Mouse (Mus musculus): ENCODE results near the gene Kdm5c.
"Not testable (repeated sequence)": the region's sequence is repeated elsewhere in the genome, so short reads cannot be mapped to it uniquely, and the experiment has no call there.

The Kdm5c gene

GRCm38 (mm10) chrX:152232781-152233763 lies at the start of gene Kdm5c:
TSS of gene Kdm5c (plus strand) at chrX:152233020.
- DNase-seq = peak; percentile 100

DNA sequence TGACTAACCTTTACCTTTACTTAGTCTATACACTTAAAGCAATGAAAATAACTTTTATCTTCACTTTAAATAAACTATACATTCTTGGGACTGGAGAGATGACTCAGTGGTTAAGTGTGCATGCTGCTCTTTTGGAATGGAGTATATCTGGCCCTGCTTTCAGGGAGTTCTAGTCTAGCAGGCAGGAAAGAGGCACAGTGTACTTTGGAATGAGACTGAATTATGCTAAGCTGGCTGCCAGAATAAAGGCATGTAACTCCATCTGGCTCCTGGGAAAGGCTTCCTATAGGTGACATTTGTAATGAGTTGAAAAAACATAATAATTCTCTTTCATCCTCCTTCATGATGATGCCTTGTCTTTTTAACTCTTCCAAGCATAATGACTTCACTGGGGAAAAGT lies 45.7 kb upstream of the Kdm5c start:
- DNase-seq = no peak

DNA sequence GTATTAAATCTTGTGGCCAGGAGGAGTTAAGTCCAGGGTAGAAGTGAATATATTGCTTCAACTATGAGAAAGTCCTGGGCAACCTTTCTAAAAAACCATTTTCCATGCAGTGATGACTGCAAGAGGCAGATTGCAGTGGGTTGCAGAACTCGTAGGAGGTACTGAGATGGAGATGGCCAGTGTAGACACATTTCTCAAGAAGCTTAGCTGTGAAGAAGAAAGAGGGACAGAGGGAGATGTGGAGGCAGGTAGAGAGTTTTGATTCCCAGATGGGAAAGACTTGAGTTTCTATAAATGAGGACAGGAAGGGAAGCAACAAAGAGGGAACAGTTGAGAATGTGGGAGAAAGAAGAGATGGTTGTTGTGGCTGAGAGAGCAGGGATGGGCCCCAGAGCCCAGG lies 41.6 kb upstream of the Kdm5c start:
- DNase-seq = no peak

GRCm38 (mm10) chrX:152197814-152198648 lies 34.8 kb upstream of the Kdm5c start:
- DNase-seq = peak; percentile 49

DNA sequence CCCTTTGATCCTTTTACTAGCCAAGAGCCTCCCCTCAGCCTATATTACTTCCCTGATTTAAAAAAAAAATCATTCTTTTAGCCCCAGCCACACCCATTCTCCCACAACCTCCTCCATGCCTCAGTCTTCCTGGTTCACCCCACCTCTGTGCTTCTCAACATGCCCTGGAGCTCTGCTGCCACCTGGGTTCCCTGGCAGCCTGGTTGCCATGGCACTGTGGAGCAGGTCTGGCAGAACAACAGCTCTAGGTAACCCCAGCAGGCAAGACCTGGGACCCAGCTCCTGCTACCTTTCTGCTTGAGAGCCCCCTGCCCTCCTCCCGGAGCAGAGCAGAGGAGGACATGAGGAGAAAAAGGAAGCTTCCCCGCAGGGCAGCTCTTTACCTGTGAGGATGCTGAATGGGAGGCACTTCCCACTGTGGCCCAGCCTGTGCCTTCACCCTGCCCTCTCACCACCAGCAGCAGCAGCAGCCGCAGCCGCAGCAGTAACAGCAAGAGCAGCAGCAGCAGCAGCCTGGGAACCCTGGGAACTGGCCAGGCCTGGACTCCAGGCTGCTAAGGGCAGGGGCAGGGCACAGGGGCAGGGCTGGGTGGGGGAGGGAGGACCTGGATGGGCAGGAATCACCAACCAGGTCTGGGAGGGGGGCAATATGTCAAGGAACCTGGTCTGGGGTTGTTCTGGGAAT lies 30.9 kb upstream of the Kdm5c start:
- peak; percentile 4 for DNase-seq

DNA sequence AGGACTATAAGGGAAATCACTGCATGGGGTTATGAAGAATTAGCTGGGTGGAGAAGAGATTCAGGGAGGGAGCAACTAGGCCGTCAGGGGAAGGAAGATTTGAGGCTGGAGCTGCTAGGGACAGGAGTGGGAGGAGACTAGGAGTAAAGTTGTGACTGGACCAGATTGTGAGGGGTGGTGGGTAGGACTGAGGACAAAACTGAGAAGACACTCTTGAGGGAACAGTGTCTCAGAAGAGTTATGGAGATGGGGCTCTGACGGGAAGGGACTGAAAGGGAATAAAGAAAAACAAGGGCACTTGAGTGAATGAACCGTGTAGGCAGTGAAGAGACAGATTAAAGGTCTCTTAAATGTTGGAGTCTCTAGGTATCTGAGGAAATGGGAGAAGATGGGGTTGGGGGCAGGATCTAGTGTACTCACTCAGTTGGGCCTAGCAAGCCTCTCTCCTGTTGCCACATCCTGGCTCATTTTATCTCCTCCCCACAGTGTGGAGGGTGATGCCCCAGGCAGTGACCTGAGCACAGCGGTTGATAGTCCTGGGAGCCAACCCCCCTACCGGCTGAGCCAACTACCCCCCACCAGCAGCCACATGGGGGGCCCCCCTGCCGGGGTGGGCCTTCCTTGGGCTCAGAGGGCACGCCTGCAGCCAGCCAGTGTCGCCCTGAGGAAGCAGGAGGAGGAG lies 30.3 kb upstream of the Kdm5c start:
- DNase-seq = peak; percentile 0

DNA sequence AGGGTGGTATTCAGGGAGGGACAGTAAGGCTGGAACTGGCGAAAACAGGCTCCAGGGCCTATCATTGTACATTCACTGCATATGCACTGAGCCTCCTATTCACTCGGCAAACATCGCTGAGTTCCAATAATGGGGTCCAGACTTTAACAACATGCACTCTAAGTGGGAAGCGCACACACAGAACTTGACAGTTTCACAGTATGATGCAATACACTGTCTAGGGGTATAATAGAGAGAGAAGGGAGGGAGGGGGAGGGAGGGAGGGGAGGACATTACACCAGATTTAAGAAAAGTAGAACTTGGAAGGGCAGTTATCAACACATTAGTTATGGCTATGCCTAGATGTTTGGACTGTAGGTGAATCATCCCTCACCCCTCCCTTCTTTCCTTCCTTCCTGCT lies 29.6 kb upstream of the Kdm5c start:
- DNase-seq = peak; percentile 1

- DNase-seq = no peak
Measured at GRCm38 (mm10) chrX:152205486-152205885, 27.3 kb upstream of the Kdm5c start.

GRCm38 (mm10) chrX:152214703-152215102 lies 18.1 kb upstream of the Kdm5c start:
- DNase-seq = no peak

GRCm38 (mm10) chrX:152218529-152218928 lies 14.3 kb upstream of the Kdm5c start:
- DNase-seq = no peak

GRCm38 (mm10) chrX:152221721-152222120 lies 11.1 kb upstream of the Kdm5c start:
- no peak for DNase-seq

DNA sequence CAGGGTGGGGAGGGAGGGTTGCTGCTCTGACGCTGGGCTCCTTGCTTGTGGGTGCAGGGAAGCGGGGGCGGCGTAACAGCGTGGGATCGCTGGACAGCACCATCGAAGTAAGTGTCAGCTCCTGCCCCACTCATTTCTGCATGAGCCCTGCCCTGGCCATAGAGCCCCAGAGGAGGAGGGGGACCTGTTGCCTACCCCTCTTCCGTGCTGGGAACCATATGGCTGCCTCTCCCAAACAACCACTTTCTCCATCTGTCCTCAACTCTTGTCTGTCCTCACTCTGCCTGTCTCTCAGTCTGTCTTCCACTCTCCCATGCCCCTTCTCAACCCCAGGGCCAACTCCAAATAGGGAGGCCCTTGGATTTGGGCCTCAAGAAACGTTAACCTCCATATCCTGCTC lies 10.6 kb upstream of the Kdm5c start:
- no peak for DNase-seq

GRCm38 (mm10) chrX:152223313-152223712 lies 9.5 kb upstream of the Kdm5c start:
- DNase-seq = no peak

- DNase-seq = no peak
Measured at GRCm38 (mm10) chrX:152224280-152224679, 8.5 kb upstream of the Kdm5c start.

- DNase-seq = no peak
Measured at GRCm38 (mm10) chrX:152234125-152234524, 1.3 kb downstream of the Kdm5c start.

GRCm38 (mm10) chrX:152235758-152236157 lies 2.9 kb downstream of the Kdm5c start:
- no peak for DNase-seq

DNA sequence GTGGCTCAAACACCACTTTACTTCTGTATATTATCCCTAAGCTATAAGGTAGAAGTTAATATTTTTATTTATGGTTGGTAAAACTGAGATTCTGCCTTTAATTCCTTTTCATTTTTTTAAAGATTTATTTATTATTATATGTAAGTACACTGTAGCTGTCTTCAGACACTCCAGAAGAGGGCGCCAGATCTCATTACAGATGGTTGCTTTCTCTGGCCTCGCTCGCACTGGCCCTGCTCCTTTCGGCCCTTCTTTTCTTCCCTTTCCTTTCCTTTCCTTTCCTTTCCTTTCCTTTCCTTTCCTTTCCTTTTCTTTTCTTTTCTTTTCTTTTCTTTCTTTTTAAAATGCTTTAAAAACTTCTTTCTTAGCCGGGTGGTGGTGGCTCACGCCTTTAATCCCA lies 10.3 kb downstream of the Kdm5c start:
- not testable (repeated sequence) for DNase-seq

GRCm38 (mm10) chrX:152244492-152245189 lies 11.8 kb downstream of the Kdm5c start:
- no peak for DNase-seq

DNA sequence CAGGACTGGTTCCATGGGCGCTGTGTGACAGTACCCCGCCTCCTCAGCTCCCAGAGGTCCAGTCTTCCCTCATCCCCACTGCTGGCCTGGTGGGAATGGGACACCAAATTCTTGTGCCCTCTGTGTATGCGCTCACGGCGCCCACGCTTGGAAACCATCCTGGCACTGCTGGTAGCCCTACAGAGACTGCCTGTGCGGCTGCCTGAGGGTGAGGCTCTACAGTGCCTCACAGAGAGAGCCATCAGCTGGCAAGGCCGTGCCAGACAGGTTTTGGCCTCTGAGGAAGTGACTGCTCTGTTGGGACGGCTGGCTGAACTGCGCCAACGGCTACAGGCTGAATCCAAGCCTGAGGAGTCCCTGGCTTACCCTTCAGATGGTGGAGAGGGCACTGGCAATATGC lies 38.4 kb downstream of the Kdm5c start:
- DNase-seq = no peak

- DNase-seq = no peak
Measured at GRCm38 (mm10) chrX:152279384-152279783, 46.6 kb downstream of the Kdm5c start.

GRCm38 (mm10) chrX:152284746-152285145 lies 51.9 kb downstream of the Kdm5c start:
- DNase-seq = no peak

DNA sequence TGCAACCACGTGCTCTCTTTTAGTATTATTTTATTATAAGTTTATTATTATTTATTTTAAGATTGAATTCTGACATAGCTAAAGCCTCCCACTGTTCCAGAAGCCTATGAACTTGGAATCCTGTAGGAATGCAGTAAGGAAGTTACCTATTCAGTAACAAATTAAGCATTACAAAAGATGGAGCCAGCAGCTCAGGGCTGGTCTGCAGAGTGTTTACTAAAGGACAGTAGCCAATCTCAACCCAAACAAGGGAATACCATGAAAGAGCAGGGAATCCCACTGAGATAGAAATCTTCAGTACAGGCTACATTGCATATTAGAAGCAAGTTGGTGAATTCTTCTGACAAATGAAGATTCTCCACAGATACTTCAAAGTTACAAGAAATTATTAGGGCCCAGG lies 54.2 kb downstream of the Kdm5c start:
- not testable (repeated sequence) for DNase-seq
